Comparison of ENCODE assay signal across 12 mouse cellular contexts in genomic region chr4:120066841-120067591, GRCm38 (mm10). TPM values are rescaled to one million over a fixed set of nuclear protein-coding genes. Genes with fewer than 3 reads are reported as not detected.
DNase-seq lines count a peak whose midpoint lies in the region; ATAC-seq and TF ChIP-seq lines count a peak whose summit lies in the region.
"Had no signal": no experiment of that assay in that cellular context is flagged by ENCODE, and none has a peak within 500 bp of the region (broad histone marks: within the 10 kb centered on the region; RNA-seq: fewer than 3 reads in every experiment).

No protein-coding gene starts in this region.

- ATAC-seq in heart, embryonic 11.5 days (replicated peaks; ENCODE audit: insufficient number of reproducible peaks, low FRiP score, low TSS enrichment): no peak
- ATAC-seq in stomach, embryonic 16.5 days (ENCODE audit: insufficient read depth, low FRiP score): no peak
- no peak for ATAC-seq in stomach, postnatal 0 days (ENCODE audit: low FRiP score, low TSS enrichment)
- ATAC-seq in hindbrain, embryonic 14.5 days (ENCODE audit: low FRiP score): 0 out of 2 replicates have a peak, but pooled peaks have one; percentile 35

- peaks cover 7% of the 10 kb centered on the region for H3K4me1 ChIP-seq in heart, embryonic 11.5 days (ENCODE audit: control insufficient read depth, insufficient read depth, low read length)
- H3K4me1 ChIP-seq in stomach, embryonic 16.5 days (ENCODE audit: control insufficient read depth, insufficient read depth, low read length): 0 out of 2 replicates have a peak, but pooled peaks cover 4% of the 10 kb centered on the region
- no peaks in the 10 kb centered on the region for H3K4me1 ChIP-seq in stomach, postnatal 0 days (replicated peaks; ENCODE audit: control insufficient read depth, insufficient read depth)
- H3K4me1 ChIP-seq in hindbrain, embryonic 14.5 days (replicated peaks; ENCODE audit: control insufficient read depth, insufficient read depth, low read length): no peaks in the 10 kb centered on the region

- no peak overlapping the region for H3K9ac ChIP-seq in heart, embryonic 11.5 days (ENCODE audit: low read depth, low read length)
- 0 out of 2 replicates have a peak overlapping the region, but pooled peaks have one; percentile 5 for H3K9ac ChIP-seq in stomach, embryonic 16.5 days (ENCODE audit: low read length)
- H3K9ac ChIP-seq in stomach, postnatal 0 days (ENCODE audit: low read length): no peak overlapping the region
- no peak overlapping the region for H3K9ac ChIP-seq in hindbrain, embryonic 14.5 days
- H3K9ac ChIP-seq: liver, embryonic 14.5 days had no signal

- DNase-seq in heart, adult 11 months: peak; percentile 95
- DNase-seq in stomach, postnatal 0 days (ENCODE audit: low spot score): no peak
- no peak for DNase-seq in hindbrain, embryonic 14.5 days (ENCODE audit: low spot score)
- no peak for DNase-seq in spleen, postnatal 10 days (ENCODE audit: low spot score in 2 of 2)
- DNase-seq in cerebellum, postnatal 4 days (ENCODE audit: low spot score in 2 of 2): no peak
- DNase-seq: kidney, adult 8-10 months; thymus, postnatal 36 days had no signal

- no peak overlapping the region for H3K4me3 ChIP-seq in heart, embryonic 11.5 days (ENCODE audit: low read depth, low read length)
- H3K4me3 ChIP-seq in stomach, embryonic 16.5 days (replicated peaks; ENCODE audit: low read length): no peak overlapping the region
- H3K4me3 ChIP-seq in stomach, postnatal 0 days (ENCODE audit: low read depth, low read length): no peak overlapping the region
- H3K4me3 ChIP-seq in hindbrain, embryonic 14.5 days (replicated peaks; ENCODE audit: low read length): no peak overlapping the region
- H3K4me3 ChIP-seq: left cerebral cortex, adult 2 months had no signal

- 86% methylated on average over 9 of the region's 9 CpGs for WGBS in heart, embryonic 11.5 days (ENCODE audit: insufficient replicate concordance)
- 62% methylated on average over 9 of the region's 9 CpGs for WGBS in stomach, embryonic 16.5 days
- WGBS in stomach, postnatal 0 days: 60% methylated on average over 9 of the region's 9 CpGs
- 61% methylated on average over 9 of the region's 9 CpGs for WGBS in hindbrain, embryonic 14.5 days

- H3K36me3 ChIP-seq in heart, embryonic 11.5 days (ENCODE audit: control insufficient read depth, insufficient read depth, low read length): no peaks in the 10 kb centered on the region
- no peaks in the 10 kb centered on the region for H3K36me3 ChIP-seq in stomach, embryonic 16.5 days (ENCODE audit: control insufficient read depth, insufficient read depth, low read length)
- no peaks in the 10 kb centered on the region for H3K36me3 ChIP-seq in stomach, postnatal 0 days (ENCODE audit: control insufficient read depth, insufficient read depth, low read length)
- no peaks in the 10 kb centered on the region for H3K36me3 ChIP-seq in hindbrain, embryonic 14.5 days (replicated peaks; ENCODE audit: control insufficient read depth, insufficient read depth)

- H3K27me3 ChIP-seq in heart, embryonic 11.5 days (ENCODE audit: control insufficient read depth, insufficient read depth, low read length): no peaks in the 10 kb centered on the region
- no peaks in the 10 kb centered on the region; the same call in 1 of the 2 replicates for H3K27me3 ChIP-seq in stomach, embryonic 16.5 days (ENCODE audit: control insufficient read depth, insufficient read depth, low read length)
- H3K27me3 ChIP-seq in stomach, postnatal 0 days (ENCODE audit: control insufficient read depth, insufficient read depth, low read length): no peaks in the 10 kb centered on the region
- H3K27me3 ChIP-seq in hindbrain, embryonic 14.5 days (ENCODE audit: control insufficient read depth, insufficient read depth, low read length): no peaks in the 10 kb centered on the region

- no peak for TF ChIP-seq EP300 in stomach, postnatal 0 days (optimal IDR thresholded peaks at IDR 0.05)

- no peak for TF ChIP-seq CTCF in stomach, postnatal 0 days (IDR thresholded peaks at IDR 0.05; ENCODE audit: low read depth)

- no peak overlapping the region for H3K4me2 ChIP-seq in heart, embryonic 11.5 days
- no peak overlapping the region for H3K4me2 ChIP-seq in stomach, embryonic 16.5 days (ENCODE audit: low read depth, low read length)
- H3K4me2 ChIP-seq in stomach, postnatal 0 days (replicated peaks; ENCODE audit: low read depth): no peak overlapping the region
- H3K4me2 ChIP-seq in hindbrain, embryonic 14.5 days (replicated peaks): no peak overlapping the region

- H3K27ac ChIP-seq in heart, embryonic 11.5 days (ENCODE audit: low read depth, low read length): no peak overlapping the region
- no peak overlapping the region for H3K27ac ChIP-seq in stomach, embryonic 16.5 days (ENCODE audit: low read length)
- no peak overlapping the region for H3K27ac ChIP-seq in stomach, postnatal 0 days (replicated peaks)
- no peak overlapping the region for H3K27ac ChIP-seq in hindbrain, embryonic 14.5 days
- H3K27ac ChIP-seq: left cerebral cortex, adult 2 months; liver, embryonic 14.5 days had no signal

- H3K9me3 ChIP-seq in heart, embryonic 11.5 days (replicated peaks; ENCODE audit: control insufficient read depth, low read length): no peaks in the 10 kb centered on the region
- no peaks in the 10 kb centered on the region for H3K9me3 ChIP-seq in stomach, embryonic 16.5 days (replicated peaks; ENCODE audit: control insufficient read depth, low read length)
- no peaks in the 10 kb centered on the region for H3K9me3 ChIP-seq in stomach, postnatal 0 days (ENCODE audit: control insufficient read depth, low read length)
- no peaks in the 10 kb centered on the region for H3K9me3 ChIP-seq in hindbrain, embryonic 14.5 days (ENCODE audit: control insufficient read depth, low read length)

RNA-seq across cellular contexts. Expression of gene AL607142.1, which starts 2.2 kb away (rescaled TPM):
- not detected in 2 replicates for polyA plus RNA-seq in heart, embryonic 11.5 days (2014; fragmentation: Nextera tagmentation; extraction: Ambion mirVana)
- not detected in 2 replicates for polyA plus RNA-seq in stomach, embryonic 16.5 days (2015; fragmentation: Nextera tagmentation; extraction: Ambion mirVana)
- not detected in 2 replicates for polyA plus RNA-seq in stomach, postnatal 0 days (2015; fragmentation: Nextera tagmentation; extraction: Ambion mirVana)
- not detected in 2 replicates for polyA plus RNA-seq in hindbrain, embryonic 14.5 days (2014; fragmentation: Nextera tagmentation; extraction: Ambion mirVana)
- polyA plus RNA-seq: heart, embryonic 16.5 days; liver, embryonic 14.5 days had no signal
